Mouse (Mus musculus) C2C12 (cell line): ENCODE results near the gene Krt83. TPM values are rescaled to one million over a fixed set of nuclear protein-coding genes. Genes with fewer than 3 reads are reported as not detected.

Experiments
- H3K27me3 ChIP-seq: one replicate; pipeline ENCODE4 v1.6.1; 2011; ENCODE audit not compliant: control insufficient read depth, insufficient read depth, insufficient read length
- H3K36me3 ChIP-seq: one replicate; pipeline ENCODE4 v1.6.1; 2011; ENCODE audit not compliant: control insufficient read depth, insufficient read depth
- H3K4me3 ChIP-seq: one replicate; pipeline ENCODE4 v1.5.1; 2011; ENCODE audit warnings: mild to moderate bottlenecking, control low read depth; ENCODE audit not compliant: poor library complexity, insufficient read depth, severe bottlenecking
- H3K79me2 ChIP-seq: one replicate; pipeline ENCODE4 v1.6.1; 2011; ENCODE audit not compliant: control insufficient read depth, insufficient read depth
- H3K79me3 ChIP-seq: one replicate; pipeline ENCODE4 v1.6.1; 2011; ENCODE audit warnings: low read depth, control low read depth
- H3ac ChIP-seq: one replicate; pipeline ENCODE3; 2011; ENCODE audit warnings: low read depth; ENCODE audit not compliant: control insufficient read depth, insufficient read length
- CEBPB ChIP-seq: IDR thresholded peaks from one replicate; pipeline ENCODE4 v1.6.1; 2011; ENCODE audit warnings: low read depth, mild to moderate bottlenecking, control low read depth, moderate library complexity
- CTCF ChIP-seq: IDR thresholded peaks from one replicate; pipeline ENCODE4 v1.5.1; 2011; ENCODE audit not compliant: control insufficient read depth, insufficient read depth, insufficient read length
- FOSL1 ChIP-seq: IDR thresholded peaks from one replicate; pipeline ENCODE4 v1.8.0; 2011; ENCODE audit warnings: mild to moderate bottlenecking, low read length; ENCODE audit not compliant: poor library complexity, insufficient read depth, severe bottlenecking
- MAX ChIP-seq: IDR thresholded peaks from one replicate; pipeline ENCODE4 v1.6.1; 2011; ENCODE audit warnings: mild to moderate bottlenecking, control low read depth
- MYOD1 ChIP-seq: IDR thresholded peaks from one replicate; pipeline ENCODE4 v1.6.1; 2011; ENCODE audit warnings: low read depth; ENCODE audit not compliant: control insufficient read depth, insufficient read length
- MYOG ChIP-seq: IDR thresholded peaks from one replicate; pipeline ENCODE4 v1.6.1; 2011; ENCODE audit not compliant: control insufficient read depth, insufficient read length; ENCODE audit errors: extremely low read depth
- USF1 ChIP-seq: IDR thresholded peaks from one replicate; pipeline ENCODE4 v1.6.1; 2011; ENCODE audit warnings: low read depth, mild to moderate bottlenecking, control low read depth, moderate library complexity
- polyA plus RNA-seq: library from polyadenylated mRNA; unstranded; fragments of >200 nt; fragmentation: generic; extraction: Trizol; gene quantifications from one replicate; pipeline ENCODE4 v1.2.1, GENCODE M21; 2012; ENCODE audit warnings: missing spikeins

Krt83 gene
- polyA plus RNA-seq, 1 experiment, result not detected

GRCm38 (mm10) chr15:101436611-101437010 lies 54.7 kb downstream of the Krt83 start:
- Histone ChIP-seq H3K4me3 (no peak overlapping the region), H3K79me3 (no peaks in the 10 kb centered on the region), H3ac (no peak overlapping the region), H3K27me3 (peaks cover 66% of the 10 kb centered on the region), H3K79me2 (no peaks in the 10 kb centered on the region), H3K36me3 (no peaks in the 10 kb centered on the region)
- TF ChIP-seq MYOD1, result no peak
- TF ChIP-seq FOSL1, result no peak
- no peak for TF ChIP-seq MYOG
- TF ChIP-seq CEBPB, result no peak
- no peak for TF ChIP-seq MAX
- no peak for TF ChIP-seq CTCF
- TF ChIP-seq USF1, result no peak

Other genes with a start within 250 kb of the Krt83 start
- 8.1 TPM for gene Nr4a1, start 237.2 kb downstream of the Krt83 start, polyA plus RNA-seq
- 61.3 TPM for gene Atg101, start 207.2 kb downstream of the Krt83 start, polyA plus RNA-seq
- 0.06 TPM for gene 6030408B16Rik, start 198.3 kb downstream of the Krt83 start, polyA plus RNA-seq
- 10.1 TPM for gene Krt80, start 121.3 kb downstream of the Krt83 start, polyA plus RNA-seq
- gene Krt7, start 80.5 kb downstream of the Krt83 start, polyA plus RNA-seq, result 0.04 TPM
- not detected for gene Krt87, start 52.7 kb downstream of the Krt83 start, polyA plus RNA-seq
- gene Krt88, start 43.8 kb downstream of the Krt83 start, polyA plus RNA-seq, result not detected
- not detected for gene Krt81, start 27.8 kb downstream of the Krt83 start, polyA plus RNA-seq
- gene Krt86, start 18.0 kb downstream of the Krt83 start, polyA plus RNA-seq, result not detected
- not detected for gene Gm49425, start 25.7 kb upstream of the Krt83 start, polyA plus RNA-seq
- gene Krt84, start 41.3 kb upstream of the Krt83 start, polyA plus RNA-seq, result not detected
- gene Krt82, start 59.2 kb upstream of the Krt83 start, polyA plus RNA-seq, result not detected
- gene Krt90, start 71.4 kb upstream of the Krt83 start, polyA plus RNA-seq, result not detected
- not detected for gene Krt75, start 82.4 kb upstream of the Krt83 start, polyA plus RNA-seq
- gene Gm5414, start 136.7 kb upstream of the Krt83 start, polyA plus RNA-seq, result not detected
- not detected for gene Gm5478, start 155.9 kb upstream of the Krt83 start, polyA plus RNA-seq
- not detected for gene Krt6b, start 188.8 kb upstream of the Krt83 start, polyA plus RNA-seq
- not detected for gene Krt6a, start 202.8 kb upstream of the Krt83 start, polyA plus RNA-seq
- gene Krt5, start 221.4 kb upstream of the Krt83 start, polyA plus RNA-seq, result 0.02 TPM